Mouse (Mus musculus) ZHBTc4 (cell line): ENCODE measurements around the gene Arpc4.

ENCODE experiments used
- DNase-seq: peaks from one replicate; pipeline ENCODE4 v3.0.0-alpha.2; 2011; ENCODE audit warnings: low read depth, low spot score

Arpc4 gene

DNA sequence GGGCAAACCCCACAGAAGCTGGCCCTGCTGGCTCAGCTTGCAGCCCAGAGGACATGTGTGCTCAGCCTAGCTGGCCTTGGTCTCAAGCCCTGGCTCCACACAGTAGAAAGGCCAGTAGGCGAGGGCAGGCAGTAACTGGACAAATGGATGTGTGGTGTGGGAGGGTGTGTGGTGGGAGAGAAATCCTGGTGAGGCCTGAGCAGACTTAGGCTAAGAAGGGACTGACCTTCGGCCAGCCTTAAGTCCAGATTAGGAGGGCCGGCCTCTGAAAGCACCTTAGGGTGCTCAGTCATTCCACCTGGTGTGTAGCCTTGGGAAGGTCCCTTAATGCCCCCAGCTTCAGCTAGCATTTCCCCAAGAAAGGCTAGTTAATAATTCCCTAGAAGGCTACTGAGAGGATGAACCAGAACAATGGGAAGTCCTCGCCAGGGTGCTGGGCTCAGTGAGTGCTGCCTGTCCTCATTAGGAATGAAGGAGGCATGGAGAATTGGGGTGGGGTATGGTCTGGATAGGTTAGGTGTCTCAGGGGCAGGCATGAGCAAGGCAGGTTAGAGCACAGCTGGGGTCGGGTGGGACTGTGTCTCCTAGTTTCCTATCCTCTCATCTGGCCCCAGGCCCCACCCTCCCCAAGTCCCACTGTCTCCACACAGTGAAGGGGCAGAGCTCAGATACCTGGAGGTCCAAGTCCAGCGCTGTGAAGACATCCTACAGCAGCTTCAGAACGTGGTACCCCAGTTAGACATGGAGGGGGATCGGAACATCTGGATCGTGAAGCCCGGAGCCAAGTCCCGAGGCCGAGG is 26.9 kb downstream of the Arpc4 start:
- no peak for DNase-seq

DNA sequence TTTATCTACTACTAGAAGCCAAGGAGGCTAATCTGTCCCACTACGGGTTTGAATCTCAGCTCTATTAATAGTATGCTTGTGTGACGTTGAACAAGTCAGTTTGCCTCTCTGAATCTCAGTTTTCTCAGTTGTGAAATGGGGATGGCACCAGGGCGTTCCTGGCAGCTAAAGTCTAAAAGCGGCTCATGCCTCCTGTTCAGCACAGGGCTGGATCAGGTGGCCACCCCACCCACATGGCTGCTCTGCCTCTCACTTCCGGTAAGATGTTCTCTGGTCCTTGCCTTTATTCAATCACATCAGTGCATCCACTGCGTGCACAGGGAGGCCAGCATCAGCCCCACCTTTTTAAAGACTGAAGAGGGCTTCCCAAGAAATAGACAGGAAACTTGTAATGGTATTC is 27.6 kb downstream of the Arpc4 start:
- no peak for DNase-seq

GRCm38 (mm10) chr6:113406683-113407082 is 28.8 kb downstream of the Arpc4 start:
- peak; percentile 81 for DNase-seq

GRCm38 (mm10) chr6:113410001-113410400 is 32.1 kb downstream of the Arpc4 start:
- no peak for DNase-seq

- no peak for DNase-seq
These were observed 38.5 kb downstream of the Arpc4 start for GRCm38 (mm10) chr6:113416416-113416815.

DNA sequence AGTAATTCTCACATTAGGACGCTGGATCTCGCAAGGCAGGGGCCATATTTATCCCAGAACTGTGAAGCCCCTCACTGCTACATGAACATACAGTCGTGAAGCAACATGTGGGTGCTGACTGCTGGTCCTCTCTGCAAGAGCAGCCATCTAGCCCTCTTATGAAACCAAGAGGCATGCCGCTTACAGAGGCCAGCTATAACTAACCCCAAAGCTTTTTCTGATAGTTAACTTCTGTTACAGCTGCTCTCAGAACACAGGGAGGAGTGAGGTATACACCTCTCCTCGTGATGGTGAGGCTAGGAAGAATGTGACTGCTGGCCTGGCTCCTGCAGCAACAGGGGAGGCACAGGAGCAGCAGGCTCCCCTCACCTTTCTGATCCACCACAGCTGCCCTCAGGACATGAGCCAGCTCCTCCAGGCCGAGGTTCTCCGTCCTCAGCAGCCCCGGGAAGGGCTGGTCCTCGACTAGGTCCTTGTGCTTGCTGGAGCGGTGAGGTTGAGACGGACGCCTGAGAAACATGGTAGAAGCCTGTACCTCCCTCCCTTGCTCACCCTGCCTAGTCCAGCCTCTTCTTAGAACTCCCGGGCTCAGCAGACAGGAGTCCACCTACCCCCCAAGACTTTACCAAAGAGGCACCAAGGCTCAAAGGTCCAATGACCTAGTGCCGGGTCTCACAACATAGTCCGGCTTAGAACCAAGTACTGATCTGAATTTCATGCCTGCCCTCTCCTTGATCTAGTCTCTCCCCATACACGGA is 40.7 kb downstream of the Arpc4 start:
- no peak for DNase-seq

GRCm38 (mm10) chr6:113419199-113419587 is 41.3 kb downstream of the Arpc4 start, which contains the start of gene Rpusd3:
Gene Rpusd3 (minus strand): TSS chr6:113419340.
- peak; percentile 98 for DNase-seq

DNA sequence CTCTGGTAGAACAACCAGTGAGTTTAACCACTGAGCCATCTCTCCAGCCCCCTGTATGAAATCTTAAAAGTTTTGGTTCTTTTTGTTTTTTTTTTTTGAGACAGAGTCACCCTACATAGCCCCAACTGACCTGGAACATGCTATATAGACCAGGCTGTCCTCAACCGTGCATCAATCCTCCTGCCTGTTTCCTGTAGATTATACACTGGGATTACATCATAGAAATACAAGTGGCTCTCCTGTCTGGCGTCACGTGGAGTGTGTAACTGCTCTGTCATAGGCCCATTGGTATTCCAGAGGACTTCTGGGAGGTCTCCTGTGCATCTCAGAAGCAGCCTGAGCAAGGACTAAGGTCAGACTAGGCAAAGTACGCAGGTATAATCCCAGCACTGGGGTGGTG is 45.1 kb downstream of the Arpc4 start:
- DNase-seq = no peak

DNA sequence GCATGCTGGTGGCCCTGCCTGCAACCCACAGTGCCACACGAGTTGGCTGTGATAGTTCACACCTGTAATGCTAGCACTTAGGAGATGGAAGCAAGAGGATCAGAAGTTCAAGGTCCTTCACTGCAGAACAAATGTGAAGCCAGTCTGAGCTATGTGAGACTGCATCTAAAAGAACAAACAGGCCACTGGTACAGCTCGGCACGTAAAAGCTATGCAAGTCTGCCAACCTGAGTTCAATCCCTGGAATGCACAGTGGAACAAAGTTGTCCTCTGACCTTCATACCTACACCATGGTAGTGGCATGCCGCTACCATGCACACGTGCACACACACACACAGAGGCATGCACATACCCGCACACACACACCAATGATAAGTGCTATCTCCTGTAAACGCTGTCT is 46.3 kb downstream of the Arpc4 start:
- DNase-seq = no peak

GRCm38 (mm10) chr6:113426696-113427095 is 48.8 kb downstream of the Arpc4 start:
- no peak for DNase-seq

DNA sequence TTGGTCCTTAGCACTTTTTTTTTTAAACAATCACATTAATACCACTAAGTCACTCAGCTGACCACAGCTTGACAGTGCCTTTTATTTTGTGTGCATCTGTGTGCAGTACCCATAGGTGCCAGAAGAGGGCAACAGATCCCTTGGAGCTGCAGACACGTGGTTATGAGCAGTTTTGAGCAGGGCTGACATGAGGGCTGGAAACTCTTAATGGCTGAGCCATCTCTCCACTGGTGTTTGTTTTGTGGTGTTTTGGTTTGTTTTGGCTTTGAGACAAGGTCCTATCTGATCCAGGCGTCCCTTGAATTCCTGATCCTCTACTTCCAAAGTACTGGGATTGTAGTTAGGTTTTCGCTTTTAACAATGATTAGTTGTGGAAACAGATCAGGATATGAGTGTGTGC is 49.5 kb downstream of the Arpc4 start:
- DNase-seq = peak; percentile 90

- DNase-seq = no peak
These were observed 50.1 kb downstream of the Arpc4 start for GRCm38 (mm10) chr6:113428006-113428405.

GRCm38 (mm10) chr6:113429965-113430364 is 52.0 kb downstream of the Arpc4 start:
- no peak for DNase-seq

GRCm38 (mm10) chr6:113430846-113431245 is 52.9 kb downstream of the Arpc4 start:
- DNase-seq = no peak

DNA sequence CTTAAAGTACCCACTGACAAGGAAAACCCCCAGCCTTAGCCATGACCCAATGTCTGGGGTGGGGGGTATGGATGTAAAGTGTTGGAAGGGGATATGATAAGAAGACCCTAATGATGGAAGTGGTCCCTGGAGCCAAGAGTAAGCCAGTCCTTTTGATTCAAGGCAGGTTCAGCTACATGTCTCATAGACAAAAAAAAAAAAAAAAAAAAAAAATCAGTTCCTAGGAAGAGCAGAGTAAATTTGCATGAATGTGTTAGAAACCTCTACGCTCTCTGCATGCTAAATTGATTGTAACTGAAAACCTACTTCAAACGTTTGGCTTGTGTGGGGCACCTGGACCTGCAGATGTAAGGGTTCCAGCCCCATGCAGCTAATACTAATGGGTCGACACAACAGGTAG is 53.9 kb downstream of the Arpc4 start:
- no peak for DNase-seq

- DNase-seq = no peak
These were observed 55.7 kb downstream of the Arpc4 start for GRCm38 (mm10) chr6:113433661-113434060.

- no peak for DNase-seq
These were observed 56.8 kb downstream of the Arpc4 start for GRCm38 (mm10) chr6:113434691-113435090.

DNA sequence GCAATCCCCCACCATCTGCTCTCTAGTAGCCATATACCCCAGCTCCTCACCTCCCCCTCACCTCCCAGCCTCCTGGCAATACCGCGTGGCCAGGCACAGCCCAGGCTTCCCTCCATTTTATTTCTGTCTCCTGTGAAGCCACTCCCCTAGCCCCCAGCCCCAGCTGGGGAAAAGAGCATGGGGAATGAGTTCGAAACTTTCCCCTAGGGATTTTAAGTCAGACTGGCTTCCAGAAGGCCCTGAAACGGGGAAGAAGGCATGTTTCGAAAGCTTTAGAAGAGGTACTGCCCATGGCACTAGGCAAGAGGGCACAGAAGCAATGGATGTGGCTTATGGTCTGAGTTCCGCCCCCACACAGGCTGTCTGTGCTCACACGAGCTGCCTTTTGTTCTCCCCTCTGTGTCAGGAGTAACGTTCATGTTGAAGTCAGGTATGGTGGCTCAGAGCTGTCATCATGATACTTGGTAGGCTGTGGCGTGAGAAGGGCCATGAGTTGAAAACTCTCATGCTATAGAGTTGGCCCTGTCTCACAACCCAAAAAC is 57.8 kb downstream of the Arpc4 start, which contains the start of gene Cidec:
TSS of gene Cidec (minus strand) at position 97 of the 542 bp plus-strand sequence.
- no peak for DNase-seq

- no peak for DNase-seq
These were observed 59.2 kb downstream of the Arpc4 start for GRCm38 (mm10) chr6:113437135-113437534.

- DNase-seq = peak; percentile 47
These were observed 61.0 kb downstream of the Arpc4 start for GRCm38 (mm10) chr6:113438721-113439430.
